Mouse (Mus musculus) spleen, adult 2 months (tissue): ENCODE data around the gene Smok3a. TPM values are rescaled to one million over a fixed set of nuclear protein-coding genes. Genes with fewer than 3 reads are reported as not detected.
"Not testable (repeated sequence)": the region's sequence is repeated elsewhere in the genome, so short reads cannot be mapped to it uniquely, and the experiment has no call there.

Experiments used
- DNase-seq, 2 experiments: peaks; one replicate each; pipeline versions ENCODE4 v3.0.0 to v3.0.0-alpha.2; 2012 to 2021; ENCODE audit warnings: low spot score in 2 of 2, low read depth in 1 of 2
- H3K27ac ChIP-seq: fragments of 200-500 bp; 2 replicates; pipeline ENCODE4 v1.5.1; 2012; ENCODE audit warnings: low read length, inconsistent platforms; ENCODE audit not compliant: insufficient read depth
- H3K27me3 ChIP-seq: fragments of 200-500 bp; 2 replicates; pipeline ENCODE4 v1.6.1; 2012; ENCODE audit warnings: mild to moderate bottlenecking, moderate library complexity, low read length, inconsistent platforms; ENCODE audit not compliant: control insufficient read depth, insufficient read depth
- H3K36me3 ChIP-seq: fragments of 200-500 bp; 2 replicates; pipeline ENCODE4 v1.6.1; 2012; ENCODE audit warnings: mild to moderate bottlenecking, low read length, inconsistent platforms; ENCODE audit not compliant: control insufficient read depth, insufficient read depth
- H3K4me1 ChIP-seq: fragments of 200-500 bp; 2 replicates; pipeline ENCODE4 v1.6.1; 2011; ENCODE audit warnings: inconsistent platforms; ENCODE audit not compliant: control insufficient read depth, insufficient read depth, insufficient read length
- H3K4me3 ChIP-seq: fragments of 200-500 bp; 2 replicates; pipeline ENCODE4 v1.5.1; 2011; ENCODE audit warnings: mild to moderate bottlenecking, inconsistent platforms; ENCODE audit not compliant: insufficient read depth, insufficient read length; ENCODE audit errors: extremely low read depth
- CTCF ChIP-seq: fragments of 200-500 bp; IDR thresholded peaks from 2 replicates; pipeline ENCODE4 v1.5.1; 2011; ENCODE audit warnings: mild to moderate bottlenecking, inconsistent platforms; ENCODE audit not compliant: insufficient read depth, insufficient read length, insufficient replicate concordance; ENCODE audit errors: extremely low read depth
- POLR2A ChIP-seq: fragments of 200-500 bp; IDR thresholded peaks from 2 replicates; pipeline ENCODE4 v1.6.1; 2011; ENCODE audit warnings: low read depth, low read length, inconsistent platforms
- WGBS: fragments of 180-500 bp; shearing (Covaris S2); methylation state at CpG from one replicate; pipeline ENCODE4 v1.1.7; 2018; 5-methylcytosine and 5-hydroxymethylcytosine counted together
- polyA plus RNA-seq: library from polyadenylated mRNA; depleted of rRNA; stranded (reverse); fragments of >200 nt; gene quantifications from 2 replicates; pipeline ENCODE4 v1.2.3, GENCODE M21; 2012

Gene Smok3a
- polyA plus RNA-seq, 1 experiment = not detected

DNA sequence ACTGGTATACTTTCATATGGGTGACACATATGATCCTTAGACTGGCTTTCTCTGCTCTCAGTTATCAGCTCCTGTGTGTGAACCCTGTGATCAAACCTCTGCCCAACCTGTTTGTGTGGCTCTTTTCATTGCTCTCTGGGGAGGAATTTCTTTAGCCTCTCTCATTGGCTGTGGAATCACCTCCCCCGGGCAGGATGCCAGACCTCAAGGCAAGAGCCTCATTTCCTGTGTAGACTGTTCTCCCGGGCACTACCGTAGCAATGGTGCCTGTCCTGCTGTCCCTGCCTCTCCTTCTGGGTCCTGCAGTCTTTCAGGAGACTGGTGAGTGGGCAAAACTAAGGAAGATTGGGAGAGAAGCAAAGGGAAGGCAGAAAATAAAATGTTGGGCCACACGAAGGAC is 39.8 kb upstream of the Smok3a start, which contains the start of gene Azgp1:
Azgp1 (plus strand) TSS at position 221 of the 400 bp plus-strand sequence.
- Histone ChIP-seq H3K27me3 (no peaks in the 10 kb centered on the region), H3K4me1 (no peaks in the 10 kb centered on the region), H3K27ac (no peak within 1 kb of the TSS), H3K4me3 (no peak within 1 kb of the TSS), H3K36me3 (no peaks in the 10 kb centered on the region)
- no peak for TF ChIP-seq POLR2A
- TF ChIP-seq CTCF = no peak
- no peak for DNase-seq
- 31% methylated on average over 4 of the region's 4 CpGs for WGBS

DNA sequence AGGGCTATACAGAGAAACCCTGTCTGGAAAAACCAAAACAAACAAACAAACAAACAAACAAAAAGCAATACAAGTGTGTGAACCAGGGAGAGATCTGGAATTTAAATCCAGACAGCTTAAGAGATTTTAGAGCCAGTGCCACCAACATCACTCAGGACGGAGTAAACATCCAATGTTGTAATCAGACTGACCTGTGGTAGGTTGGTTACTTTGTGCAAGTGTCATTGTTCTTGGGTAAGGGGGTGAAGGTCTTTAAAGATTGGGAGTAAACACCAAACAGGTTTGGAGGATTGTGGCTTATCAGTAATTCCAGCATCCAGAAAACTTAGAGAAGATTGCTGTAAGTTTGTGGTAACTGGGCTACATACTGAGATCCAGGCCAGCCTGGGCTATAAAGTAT is 34.7 kb upstream of the Smok3a start:
- Histone ChIP-seq H3K27ac (no peak overlapping the region), H3K4me3 (no peak overlapping the region), H3K36me3 (no peaks in the 10 kb centered on the region), H3K27me3 (no peaks in the 10 kb centered on the region), H3K4me1 (no peaks in the 10 kb centered on the region)
- no peak for TF ChIP-seq POLR2A
- no peak for TF ChIP-seq CTCF
- DNase-seq = no peak
- WGBS = 96% methylated on average over 1 of the region's 1 CpGs

GRCm38 (mm10) chr5:138009437-138009836 is 11.6 kb upstream of the Smok3a start:
- Histone ChIP-seq H3K36me3 (no peaks in the 10 kb centered on the region), H3K4me1 (no peaks in the 10 kb centered on the region), H3K27me3 (no peaks in the 10 kb centered on the region), H3K4me3 (no peak overlapping the region), H3K27ac (no peak overlapping the region)
- WGBS = 86% methylated on average over 5 of the region's 5 CpGs
- DNase-seq = no peak
- TF ChIP-seq CTCF (no peak), POLR2A (no peak)

DNA sequence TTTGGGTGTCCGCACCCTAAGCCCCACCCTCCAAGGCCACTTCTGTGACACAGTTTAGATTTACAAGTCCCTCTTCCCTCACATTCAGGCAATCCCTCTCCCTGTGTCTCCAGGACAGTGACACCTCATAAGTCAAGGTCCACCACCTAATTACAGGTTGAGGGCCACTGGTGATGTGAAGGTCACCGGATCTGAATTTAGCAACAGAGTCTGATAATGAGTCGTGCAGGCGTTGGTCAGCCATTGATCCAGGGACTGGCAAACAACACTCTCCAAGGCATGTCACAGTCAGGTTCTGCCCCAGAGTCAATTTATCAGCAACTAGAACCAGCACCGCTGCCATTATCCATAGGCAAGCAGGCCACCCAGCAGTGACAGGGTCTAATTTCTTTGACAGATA is 8.7 kb upstream of the Smok3a start:
- TF ChIP-seq POLR2A (no peak), CTCF (no peak)
- Histone ChIP-seq H3K27ac (no peak overlapping the region), H3K4me3 (no peak overlapping the region), H3K4me1 (no peaks in the 10 kb centered on the region), H3K27me3 (no peaks in the 10 kb centered on the region), H3K36me3 (no peaks in the 10 kb centered on the region)
- 94% methylated on average over 5 of the region's 5 CpGs for WGBS
- no peak for DNase-seq

GRCm38 (mm10) chr5:138016530-138016929 is 4.5 kb upstream of the Smok3a start:
- Histone ChIP-seq H3K36me3 (no peaks in the 10 kb centered on the region), H3K4me1 (no peaks in the 10 kb centered on the region), H3K27ac (no peak overlapping the region), H3K4me3 (no peak overlapping the region), H3K27me3 (no peaks in the 10 kb centered on the region)
- no peak for DNase-seq
- TF ChIP-seq CTCF = no peak
- no peak for TF ChIP-seq POLR2A
- 90% methylated on average over 2 of the region's 2 CpGs for WGBS

DNA sequence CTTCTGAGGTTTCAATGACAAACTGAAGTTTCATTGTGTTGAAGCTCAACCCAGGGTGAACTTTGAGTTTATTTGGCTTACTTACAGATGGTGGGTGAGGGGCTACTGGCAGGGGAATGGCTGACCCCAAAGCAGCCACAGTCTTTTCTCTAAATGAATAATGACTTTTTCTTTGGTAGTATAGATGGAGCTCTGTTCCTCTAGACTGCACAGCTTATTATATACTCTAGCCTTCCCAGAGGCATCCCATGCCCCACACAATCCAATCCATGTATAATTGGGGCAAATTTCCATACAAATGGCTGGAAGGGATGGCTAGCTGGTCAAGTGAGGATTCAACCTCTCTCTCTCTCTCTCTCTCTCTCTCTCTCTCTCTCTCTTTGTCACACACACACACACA is 4.1 kb upstream of the Smok3a start:
- no peak overlapping the region for H3K27ac ChIP-seq
- H3K36me3 ChIP-seq = no peaks in the 10 kb centered on the region
- H3K4me3 ChIP-seq = no peak overlapping the region
- no peaks in the 10 kb centered on the region for H3K27me3 ChIP-seq
- no peaks in the 10 kb centered on the region for H3K4me1 ChIP-seq
- no peak for DNase-seq
- no peak for TF ChIP-seq CTCF
- TF ChIP-seq POLR2A = no peak

- WGBS = 88% methylated on average over 4 of the region's 4 CpGs
Measured at GRCm38 (mm10) chr5:138019577-138019976, 1.5 kb upstream of the Smok3a start.

GRCm38 (mm10) chr5:138052894-138053293 is 31.8 kb downstream of the Smok3a start, which contains the start of gene Smok3c:
Gene Smok3c, plus strand, starts transcription at chr5:138053194.
- H3K27ac ChIP-seq, H3K4me3 ChIP-seq, H3K36me3 ChIP-seq, DNase-seq, H3K27me3 ChIP-seq, H3K4me1 ChIP-seq: not testable (repeated sequence)
- no CpG with 5 or more reads among the region's 5 CpGs for WGBS

More at GRCm38 (mm10) chr5:138019577-138019976, 1.5 kb upstream of the Smok3a start:
- not testable (repeated sequence) for DNase-seq, H3K4me1 ChIP-seq, H3K4me3 ChIP-seq, H3K36me3 ChIP-seq, H3K27ac ChIP-seq, H3K27me3 ChIP-seq
